Mouse (Mus musculus) embryonic facial prominence, embryonic 14.5 days (tissue): Measurements from ENCODE around the gene Gif. TPM values are rescaled to one million over a fixed set of nuclear protein-coding genes. Genes with fewer than 3 reads are reported as not detected.

ENCODE experiments used
- ATAC-seq: fragments of 200-750 bp; cut with Nextera tagmentation; 2 replicates; pipeline ENCODE4 v1.8.0; 2017; ENCODE audit warnings: low read depth, moderate number of reproducible peaks, moderate TSS enrichment
- DNase-seq: peaks from one replicate; pipeline ENCODE4 v3.0.0-alpha.2; 2015; ENCODE audit warnings: low spot score
- H3K27ac ChIP-seq: fragments of 300-500 bp; sonication (generic); replicated peaks from 2 replicates; pipeline ENCODE4 v1.5.1; 2014; ENCODE audit warnings: low read depth, mild to moderate bottlenecking, low read length, moderate library complexity
- H3K27me3 ChIP-seq: fragments of 300-500 bp; sonication (generic); replicated peaks from 2 replicates; pipeline ENCODE4 v1.6.1; 2014; ENCODE audit warnings: low read length; ENCODE audit not compliant: control insufficient read depth, insufficient read depth
- H3K36me3 ChIP-seq: fragments of 300-500 bp; sonication (generic); 2 replicates; pipeline ENCODE4 v1.6.1; 2014; ENCODE audit warnings: low read length, mixed read lengths; ENCODE audit not compliant: control insufficient read depth, insufficient read depth
- H3K4me1 ChIP-seq: fragments of 300-500 bp; sonication (generic); 2 replicates; pipeline ENCODE4 v1.6.1; 2014; ENCODE audit warnings: antibody characterized with exemption, low read length; ENCODE audit not compliant: control insufficient read depth, insufficient read depth
- H3K4me2 ChIP-seq: fragments of 300-500 bp; sonication (generic); 2 replicates; pipeline ENCODE4 v1.6.1; 2014; ENCODE audit warnings: low read depth, mild to moderate bottlenecking, low read length, moderate library complexity, mixed read lengths
- H3K4me3 ChIP-seq: fragments of 300-500 bp; sonication (generic); 2 replicates; pipeline ENCODE4 v1.5.1; 2014; ENCODE audit warnings: low read depth, mild to moderate bottlenecking, low read length
- H3K9ac ChIP-seq: fragments of 300-500 bp; sonication (generic); 2 replicates; pipeline ENCODE4 v1.6.1; 2014; ENCODE audit warnings: low read depth, mild to moderate bottlenecking, low read length, moderate library complexity, mixed read lengths
- H3K9me3 ChIP-seq: fragments of 300-500 bp; sonication (generic); 2 replicates; pipeline ENCODE4 v1.6.1; 2016; ENCODE audit warnings: low read length; ENCODE audit not compliant: control insufficient read depth
- WGBS: fragments of 180-500 bp; shearing (Covaris S2); extraction: QIAGEN DNeasy Blood & Tissue Kit; methylation state at CpG from one replicate; pipeline ENCODE4 v1.1.7; 2014; 5-methylcytosine and 5-hydroxymethylcytosine counted together
- polyA plus RNA-seq: library from polyadenylated mRNA; unstranded; fragments of >200 nt; fragmentation: Nextera tagmentation; extraction: Ambion mirVana; gene quantifications from 2 replicates; pipeline ENCODE4 v1.2.1, GENCODE M21; 2014

Gene Gif
- not detected in 2 replicates for polyA plus RNA-seq

GRCm38 (mm10) chr19:11747298-11747697, at the start of gene Gif:
Gene Gif (plus strand): TSS chr19:11747554.
- Histone ChIP-seq H3K9ac (no peak within 1 kb of the TSS), H3K4me3 (no peak within 1 kb of the TSS), H3K9me3 (no peaks in the 10 kb centered on the region), H3K4me2 (no peak within 1 kb of the TSS), H3K4me1 (no peaks in the 10 kb centered on the region), H3K27me3 (no peaks in the 10 kb centered on the region), H3K36me3 (no peaks in the 10 kb centered on the region), H3K27ac (no peak within 1 kb of the TSS)
- 78% methylated on average over 2 of the region's 2 CpGs for WGBS
- ATAC-seq (no peak), DNase-seq (no peak)

- H3K27me3 ChIP-seq: no peaks in the 10 kb centered on the region
- DNase-seq: no peak
- no peak for ATAC-seq
- H3K27ac ChIP-seq: no peak overlapping the region
- no peak overlapping the region for H3K4me3 ChIP-seq
- H3K4me2 ChIP-seq: no peak overlapping the region
- H3K9me3 ChIP-seq: no peaks in the 10 kb centered on the region
- no peaks in the 10 kb centered on the region for H3K4me1 ChIP-seq
- no peak overlapping the region for H3K9ac ChIP-seq
- 90% methylated on average over 6 of the region's 6 CpGs for WGBS
- no peaks in the 10 kb centered on the region for H3K36me3 ChIP-seq
Observed at GRCm38 (mm10) chr19:11698342-11698741, 49.0 kb upstream of the Gif start.

- Histone ChIP-seq H3K4me3 (no peak overlapping the region), H3K4me2 (no peak overlapping the region), H3K36me3 (no peaks in the 10 kb centered on the region), H3K4me1 (no peaks in the 10 kb centered on the region), H3K27me3 (no peaks in the 10 kb centered on the region), H3K27ac (no peak overlapping the region), H3K9me3 (no peaks in the 10 kb centered on the region), H3K9ac (no peak overlapping the region)
- ATAC-seq (no peak), DNase-seq (no peak)
- 77% methylated on average over 4 of the region's 4 CpGs for WGBS
Observed at GRCm38 (mm10) chr19:11712451-11712850, 34.9 kb upstream of the Gif start.

GRCm38 (mm10) chr19:11720071-11720470, 27.3 kb upstream of the Gif start:
- Histone ChIP-seq H3K9me3 (no peaks in the 10 kb centered on the region), H3K27me3 (no peaks in the 10 kb centered on the region), H3K9ac (no peak overlapping the region), H3K4me1 (no peaks in the 10 kb centered on the region), H3K36me3 (no peaks in the 10 kb centered on the region), H3K4me3 (no peak overlapping the region), H3K4me2 (no peak overlapping the region), H3K27ac (no peak overlapping the region)
- ATAC-seq (no peak), DNase-seq (no peak)
- WGBS: 86% methylated on average over 3 of the region's 3 CpGs

GRCm38 (mm10) chr19:11723870-11724269, 23.5 kb upstream of the Gif start:
- 85% methylated on average over 2 of the region's 2 CpGs for WGBS
- DNase-seq (no peak), ATAC-seq (no peak)
- H3K9me3 ChIP-seq: no peaks in the 10 kb centered on the region
- H3K36me3 ChIP-seq: no peaks in the 10 kb centered on the region
- H3K4me1 ChIP-seq: no peaks in the 10 kb centered on the region
- H3K4me3 ChIP-seq: no peak overlapping the region
- no peak overlapping the region for H3K4me2 ChIP-seq
- no peak overlapping the region for H3K9ac ChIP-seq
- H3K27me3 ChIP-seq: no peaks in the 10 kb centered on the region
- no peak overlapping the region for H3K27ac ChIP-seq

GRCm38 (mm10) chr19:11724275-11724674, 23.1 kb upstream of the Gif start:
- Histone ChIP-seq H3K4me1 (no peaks in the 10 kb centered on the region), H3K36me3 (no peaks in the 10 kb centered on the region), H3K27me3 (no peaks in the 10 kb centered on the region), H3K9ac (no peak overlapping the region), H3K9me3 (no peaks in the 10 kb centered on the region), H3K4me2 (no peak overlapping the region), H3K27ac (no peak overlapping the region), H3K4me3 (no peak overlapping the region)
- ATAC-seq (no peak), DNase-seq (no peak)
- WGBS: 72% methylated on average over 6 of the region's 6 CpGs

- DNase-seq: no peak
- H3K9me3 ChIP-seq: no peaks in the 10 kb centered on the region
- H3K4me1 ChIP-seq: no peaks in the 10 kb centered on the region
- H3K27ac ChIP-seq: no peak overlapping the region
- no peak overlapping the region for H3K9ac ChIP-seq
- H3K27me3 ChIP-seq: no peaks in the 10 kb centered on the region
- no peak overlapping the region for H3K4me3 ChIP-seq
- 81% methylated on average over 2 of the region's 2 CpGs for WGBS
- no peak for ATAC-seq
- no peak overlapping the region for H3K4me2 ChIP-seq
- no peaks in the 10 kb centered on the region for H3K36me3 ChIP-seq
Observed at GRCm38 (mm10) chr19:11725915-11726314, 21.4 kb upstream of the Gif start.

GRCm38 (mm10) chr19:11727304-11727703, 20.1 kb upstream of the Gif start:
- WGBS: 88% methylated on average over 5 of the region's 5 CpGs
- DNase-seq: no peak
- Histone ChIP-seq H3K4me1 (no peaks in the 10 kb centered on the region), H3K27ac (no peak overlapping the region), H3K9ac (no peak overlapping the region), H3K4me3 (no peak overlapping the region), H3K9me3 (no peaks in the 10 kb centered on the region), H3K36me3 (no peaks in the 10 kb centered on the region), H3K27me3 (no peaks in the 10 kb centered on the region), H3K4me2 (no peak overlapping the region)
- no peak for ATAC-seq

GRCm38 (mm10) chr19:11730278-11730677, 17.1 kb upstream of the Gif start:
- ATAC-seq (no peak), DNase-seq (no peak)
- Histone ChIP-seq H3K9me3 (no peaks in the 10 kb centered on the region), H3K4me3 (no peak overlapping the region), H3K4me2 (no peak overlapping the region), H3K27me3 (no peaks in the 10 kb centered on the region), H3K4me1 (no peaks in the 10 kb centered on the region), H3K9ac (no peak overlapping the region), H3K27ac (no peak overlapping the region), H3K36me3 (no peaks in the 10 kb centered on the region)
- 87% methylated on average over 1 of the region's 1 CpGs for WGBS
